Mouse (Mus musculus): ENCODE results near the gene Tln2. TPM values are rescaled to one million over a fixed set of nuclear protein-coding genes. Genes with fewer than 3 reads are reported as not detected.

Tln2 gene
- polyA plus RNA-seq, 1 experiment from 2014 or later = 47.7 TPM

- Histone ChIP-seq H3K9ac (replicated peaks) (no peak overlapping the region), H3K27me3 (replicated peaks) (no peaks in the 10 kb centered on the region), H3K4me2 (no peak overlapping the region), H3K9me3 (replicated peaks) (no peaks in the 10 kb centered on the region), H3K4me1 (no peaks in the 10 kb centered on the region), H3K27ac (replicated peaks) (no peak overlapping the region), H3K4me3 (replicated peaks) (no peak overlapping the region), H3K36me3 (no peaks in the 10 kb centered on the region)
- no peak for ATAC-seq (ENCODE audit: low FRiP score)
- WGBS = 79% methylated on average over 8 of the region's 8 CpGs
These were observed 388.7 kb downstream of the Tln2 start for GRCm38 (mm10) chr9:67170759-67171158.

- Histone ChIP-seq H3K4me1 (no peaks in the 10 kb centered on the region), H3K36me3 (no peaks in the 10 kb centered on the region), H3K27me3 (replicated peaks) (no peaks in the 10 kb centered on the region), H3K9ac (replicated peaks) (no peak overlapping the region), H3K27ac (replicated peaks) (no peak overlapping the region), H3K4me2 (no peak overlapping the region), H3K4me3 (replicated peaks) (no peak overlapping the region), H3K9me3 (replicated peaks) (no peaks in the 10 kb centered on the region)
- no peak for ATAC-seq (ENCODE audit: low FRiP score)
- WGBS = 81% methylated on average over 3 of the region's 3 CpGs
These were observed 389.5 kb downstream of the Tln2 start for GRCm38 (mm10) chr9:67170047-67170446.

MicroRNAs encoded within 50 kb of the gene (microRNA counts, 519-probe panel; counts per million panel counts)
- microRNA mmu-miR-190 = 2,193 counts per million, percentile 49 among the panel's probes with 10 or more counts

Small RNA genes within 50 kb of the gene (microRNA-seq; reads per million reads assigned to microRNA genes)
- gene Mir190a = 45.5 reads per million, percentile 41 among the genes with 10 or more reads in this experiment

Other genes starting within 250 kb of the Tln2 start
- 0.83 and 1.4 TPM in 2 replicates for gene C2cd4b, start 199.7 kb upstream of the Tln2 start, polyA plus RNA-seq (2015; fragmentation: Nextera tagmentation; extraction: Ambion mirVana)

Measured in neural tube, embryonic 15.5 days (tissue).